10 mouse cellular contexts compared by ENCODE assay signal in the genomic region with DNA sequence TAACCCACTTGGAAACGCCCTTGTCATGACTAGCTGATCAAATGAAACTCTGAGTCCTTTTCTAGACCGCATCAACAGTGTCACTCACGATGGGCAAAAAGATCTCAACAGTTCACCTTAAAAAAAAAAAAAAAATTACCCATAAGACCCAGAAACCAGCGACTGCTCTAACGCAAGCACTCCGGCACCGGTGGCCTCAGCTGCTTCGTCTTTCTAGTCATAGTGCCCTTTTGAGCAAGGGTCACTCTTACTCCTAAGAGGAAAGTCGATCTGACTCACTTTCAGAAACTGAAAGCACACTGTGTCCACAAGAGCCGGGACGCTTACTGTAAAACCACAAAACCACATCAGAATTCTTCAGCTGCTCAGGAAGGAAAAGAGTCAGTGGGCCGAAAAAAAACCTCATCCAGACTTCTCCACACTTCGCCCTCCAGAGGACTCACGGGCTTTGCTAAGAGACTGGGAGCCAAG. TPM values are rescaled to one million over a fixed set of nuclear protein-coding genes. Genes with fewer than 3 reads are reported as not detected.
DNase-seq lines count a peak whose midpoint lies in the region; ATAC-seq and TF ChIP-seq lines count a peak whose summit lies in the region.
"Had no signal": no experiment of that assay in that cellular context is flagged by ENCODE, and none has a peak within 500 bp of the region (broad histone marks: within the 10 kb centered on the region; RNA-seq: fewer than 3 reads in every experiment).

No protein-coding gene starts in this region.

- H3ac ChIP-seq in myocyte (ENCODE audit: control insufficient read depth, insufficient read length) = no peak overlapping the region

- no peak overlapping the region for H3K9ac ChIP-seq in midbrain, embryonic 16.5 days (ENCODE audit: low read depth, low read length)
- H3K9ac ChIP-seq: heart, embryonic 13.5 days had no signal

- H3K9me3 ChIP-seq in midbrain, embryonic 16.5 days (replicated peaks; ENCODE audit: control insufficient read depth, low read length, poor library complexity, severe bottlenecking) = no peaks in the 10 kb centered on the region
- H3K9me3 ChIP-seq: heart, embryonic 13.5 days had no signal

- no peak for TF ChIP-seq POLR2A in spleen, adult 2 months (IDR thresholded peaks at IDR 0.05; ENCODE audit: low read depth, low read length)
- no peak for TF ChIP-seq POLR2A in myocyte (IDR thresholded peaks at IDR 0.05; ENCODE audit: insufficient read length, low read depth)

- H3K27me3 ChIP-seq in spleen, adult 2 months (ENCODE audit: control insufficient read depth, insufficient read depth, low read length) = no peaks in the 10 kb centered on the region
- no peaks in the 10 kb centered on the region for H3K27me3 ChIP-seq in myocyte (ENCODE audit: control insufficient read depth, insufficient read depth, insufficient read length)
- H3K27me3 ChIP-seq in midbrain, embryonic 16.5 days (ENCODE audit: control insufficient read depth, insufficient read depth, low read depth, low read length) = no peaks in the 10 kb centered on the region
- H3K27me3 ChIP-seq: heart, embryonic 13.5 days had no signal

- no peak for TF ChIP-seq CTCF in spleen, adult 2 months (IDR thresholded peaks at IDR 0.05; ENCODE audit: extremely low read depth, insufficient read depth, insufficient read length, insufficient replicate concordance)

- 3% methylated on average over 14 of the region's 14 CpGs for WGBS in spleen, adult 2 months
- WGBS in midbrain, embryonic 16.5 days = 91% methylated on average over 14 of the region's 14 CpGs

- peaks cover 3% of the 10 kb centered on the region; the same call in 1 of the 2 replicates for H3K4me1 ChIP-seq in spleen, adult 2 months (ENCODE audit: control insufficient read depth, insufficient read depth, insufficient read length)
- H3K4me1 ChIP-seq in midbrain, embryonic 16.5 days (ENCODE audit: control insufficient read depth, insufficient read depth, low read length) = no peaks in the 10 kb centered on the region
- H3K4me1 ChIP-seq: heart, embryonic 13.5 days had no signal

- H3K4me2 ChIP-seq in myocyte (ENCODE audit: low read depth) = peak overlapping the region; percentile 93
- no peak overlapping the region for H3K4me2 ChIP-seq in midbrain, embryonic 16.5 days (ENCODE audit: low read length)
- H3K4me2 ChIP-seq: heart, embryonic 13.5 days had no signal

- peak overlapping the region; percentile 63 for H3K27ac ChIP-seq in spleen, adult 2 months (ENCODE audit: insufficient read depth, low read length)
- H3K27ac ChIP-seq in midbrain, embryonic 16.5 days (ENCODE audit: low read length) = no peak overlapping the region
- H3K27ac ChIP-seq: heart, embryonic 13.5 days had no signal

- no peaks in the 10 kb centered on the region for H3K79me2 ChIP-seq in myocyte (ENCODE audit: control insufficient read depth, insufficient read depth)

- no peak for DNase-seq in spleen, adult 2 months (ENCODE audit: low read depth in 1 of 2, low spot score in 2 of 2)
- no peak for DNase-seq in spleen, postnatal 14 days (ENCODE audit: low spot score in 2 of 2)
- peak; percentile 85 for DNase-seq in Muller cell, postnatal 12 days (ENCODE audit: inconsistent ontology term)
- DNase-seq in heart, postnatal 10 days = peak; percentile 14 to 16
- no peak for DNase-seq in cerebellum, postnatal 10 days
- DNase-seq in ovary, postnatal 36 days (ENCODE audit: low spot score) = no peak
- DNase-seq: adrenal gland, postnatal 25 days had no signal

- peak overlapping the region; percentile 63 for H3K4me3 ChIP-seq in spleen, adult 2 months (ENCODE audit: extremely low read depth, insufficient read depth, insufficient read length)
- peak overlapping the region; percentile 1 for H3K4me3 ChIP-seq in myocyte
- H3K4me3 ChIP-seq in midbrain, embryonic 16.5 days (ENCODE audit: low read depth, low read length) = no peak overlapping the region
- H3K4me3 ChIP-seq: heart, embryonic 13.5 days had no signal

- no peaks in the 10 kb centered on the region for H3K36me3 ChIP-seq in spleen, adult 2 months (ENCODE audit: control insufficient read depth, insufficient read depth, low read length)
- H3K36me3 ChIP-seq in myocyte (ENCODE audit: control insufficient read depth, insufficient read depth) = no peaks in the 10 kb centered on the region
- no peaks in the 10 kb centered on the region for H3K36me3 ChIP-seq in midbrain, embryonic 16.5 days (ENCODE audit: control insufficient read depth, insufficient read depth, low read length)
- H3K36me3 ChIP-seq: heart, embryonic 13.5 days had no signal

- intact Hi-C loops in heart, postnatal 10 days (cut with DNase I) = loop anchor here (5.0 kb wide), 1 partner anchor 447 kb away; no protein-coding TSS in a partner anchor

- no peak for ATAC-seq in midbrain, embryonic 16.5 days

TF ChIP-seq in myocyte, 11 proteins besides CTCF, POLR2A, EP300 and RAD21:
- TF ChIP-seq MYOD1 (IDR thresholded peaks at IDR 0.05; ENCODE audit: control insufficient read depth in 1 of 3, insufficient read length in 2 of 3, low read depth in 2 of 3) (peak; percentile 13 to 64 (median 46)), USF1 (IDR thresholded peaks at IDR 0.05; ENCODE audit: low read depth) (no peak), REST (IDR thresholded peaks at IDR 0.05; ENCODE audit: insufficient read depth, insufficient read length) (no peak), POLR2AphosphoS2 (IDR thresholded peaks at IDR 0.05; ENCODE audit: insufficient read length, low read depth) (no peak), TCF12 (IDR thresholded peaks at IDR 0.05; ENCODE audit: insufficient read depth, poor library complexity, severe bottlenecking) (no peak), SRF (IDR thresholded peaks at IDR 0.05; ENCODE audit: control insufficient read depth, insufficient read length, low read depth) (no peak), TCF3 (IDR thresholded peaks at IDR 0.05; ENCODE audit: insufficient read length, low read depth) (peak; percentile 5), E2F4 (IDR thresholded peaks at IDR 0.05; ENCODE audit: insufficient read depth) (no peak), CEBPB (IDR thresholded peaks at IDR 0.05; ENCODE audit: insufficient read depth, poor library complexity, severe bottlenecking) (0 out of 2 replicates have a peak, but pooled peaks have one; percentile 18), MYOG (IDR thresholded peaks at IDR 0.05; ENCODE audit: control insufficient read depth in 1 of 3, insufficient read depth in 1 of 3, insufficient read length in 2 of 3, low read depth in 2 of 3) (peak in 2 of 3 experiments; percentile 8 to 54), MAX (IDR thresholded peaks at IDR 0.05; ENCODE audit: low read depth) (no peak)
TF ChIP-seq in myocyte: peak in this region for 4.

RNA-seq across cellular contexts. Expression of a gene that starts 53.5 kb away (rescaled TPM):
- polyA plus RNA-seq in spleen, adult 2 months (2012; rRNA removed) = 1.1 and 1.2 TPM in 2 replicates
- total RNA-seq in heart, postnatal 10 days (2021) = not detected
- not detected for polyA plus RNA-seq in myocyte (2012; fragmentation: generic; extraction: Trizol)
- 0.20 and 0.30 TPM in 2 replicates for polyA plus RNA-seq in midbrain, embryonic 16.5 days (2015; fragmentation: Nextera tagmentation; extraction: Ambion mirVana)
- total RNA-seq: adrenal gland, postnatal 25 days had no signal
- polyA plus RNA-seq: heart, embryonic 13.5 days had no signal

Comparison
In these comparisons a context has a peak if more than half of its experiments do, and no peak if none do; other contexts are left out.
1. DNase-seq: peak in Muller cell, postnatal 12 days (single experiment) and heart, postnatal 10 days (2 of 2); none in spleen, adult 2 months (0 of 2), spleen, postnatal 14 days (0 of 2), cerebellum, postnatal 10 days (0 of 2) and ovary, postnatal 36 days (single experiment).